Mouse (Mus musculus): ENCODE measurements at regions not wholly inside any gene's neighbourhood (a gene's known extent, or its start where the extent isn't known, plus 50 kb on each side); places are given as distances from the start of the nearest gene placed in this dataset.

DNA sequence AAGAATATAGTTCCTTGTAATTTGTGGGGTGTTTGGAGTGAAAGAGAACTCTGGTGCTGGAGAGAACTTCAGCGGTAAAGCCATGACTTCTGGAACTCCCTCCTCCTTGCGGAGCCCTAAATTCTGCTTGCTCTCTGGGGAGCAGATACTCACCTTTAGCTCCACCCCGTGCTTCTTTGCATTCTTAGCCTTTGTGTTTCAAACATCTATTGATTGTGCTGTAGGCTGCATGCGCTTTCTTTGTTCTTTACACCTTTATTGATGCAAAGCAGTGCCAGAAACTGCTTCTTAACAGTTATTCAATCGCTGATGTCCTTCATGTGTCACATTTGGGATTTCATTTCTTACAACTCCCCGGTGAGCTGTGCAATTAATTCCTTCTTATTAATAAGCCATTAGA, 222.5 kb downstream of the Mtx2 start:
- TF ChIP-seq GATA1 (IDR thresholded peaks at IDR 0.05; ENCODE audit: low read length): no peak
- TF ChIP-seq TAL1 (IDR thresholded peaks at IDR 0.05; ENCODE audit: low read length): no peak

Measured in erythroblast, embryonic 14.5 days (primary cell).